Mouse (Mus musculus) ES-CJ7 (cell line): ENCODE measurements around the gene Agbl4.

Experiments used
- DNase-seq: peaks from one replicate; pipeline ENCODE4 v3.0.0; 2011; ENCODE audit warnings: low read depth, low spot score

Agbl4 gene

DNA sequence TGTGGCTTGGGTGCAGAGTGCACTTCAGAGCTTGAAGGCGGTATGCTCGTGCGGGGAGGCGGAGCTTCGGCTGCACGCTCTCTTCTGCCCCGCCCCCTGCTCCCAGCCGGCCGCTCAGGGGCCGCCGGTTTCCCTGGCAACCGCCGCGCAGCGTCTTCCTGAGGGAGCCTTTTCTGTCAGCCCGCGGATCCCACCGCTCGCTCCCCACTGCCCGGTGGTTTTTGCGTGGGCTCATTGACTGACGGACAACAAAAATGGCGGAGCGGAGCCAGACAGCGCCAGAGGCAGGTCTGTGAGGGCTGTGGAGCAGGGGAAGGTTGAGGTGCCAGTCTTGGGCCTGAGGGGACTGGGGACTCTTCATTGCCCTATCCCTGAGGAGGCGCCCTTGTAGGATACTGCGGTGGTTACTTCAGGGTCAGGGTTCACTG, at the start of gene Agbl4:
Gene Agbl4 (plus strand): TSS at position 44 of the 428 bp plus-strand sequence.
- DNase-seq: peak; percentile 80

DNA sequence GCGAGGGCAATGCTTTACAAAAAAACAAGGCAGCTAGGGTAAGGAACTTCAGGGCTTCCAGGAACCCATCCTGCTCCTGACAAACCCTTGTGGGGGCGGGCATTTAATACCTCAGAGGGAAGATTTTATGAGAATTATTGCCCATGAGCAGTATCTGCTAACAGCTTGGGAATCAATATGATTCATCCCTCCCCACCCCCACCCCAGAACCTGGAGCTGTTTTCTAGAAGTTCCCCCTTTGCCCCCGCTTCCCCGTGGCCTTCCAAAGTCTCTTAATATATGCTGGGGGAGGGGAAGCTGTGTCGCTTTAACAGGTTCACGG, 46.6 kb upstream of the Agbl4 start:
- no peak for DNase-seq

DNA sequence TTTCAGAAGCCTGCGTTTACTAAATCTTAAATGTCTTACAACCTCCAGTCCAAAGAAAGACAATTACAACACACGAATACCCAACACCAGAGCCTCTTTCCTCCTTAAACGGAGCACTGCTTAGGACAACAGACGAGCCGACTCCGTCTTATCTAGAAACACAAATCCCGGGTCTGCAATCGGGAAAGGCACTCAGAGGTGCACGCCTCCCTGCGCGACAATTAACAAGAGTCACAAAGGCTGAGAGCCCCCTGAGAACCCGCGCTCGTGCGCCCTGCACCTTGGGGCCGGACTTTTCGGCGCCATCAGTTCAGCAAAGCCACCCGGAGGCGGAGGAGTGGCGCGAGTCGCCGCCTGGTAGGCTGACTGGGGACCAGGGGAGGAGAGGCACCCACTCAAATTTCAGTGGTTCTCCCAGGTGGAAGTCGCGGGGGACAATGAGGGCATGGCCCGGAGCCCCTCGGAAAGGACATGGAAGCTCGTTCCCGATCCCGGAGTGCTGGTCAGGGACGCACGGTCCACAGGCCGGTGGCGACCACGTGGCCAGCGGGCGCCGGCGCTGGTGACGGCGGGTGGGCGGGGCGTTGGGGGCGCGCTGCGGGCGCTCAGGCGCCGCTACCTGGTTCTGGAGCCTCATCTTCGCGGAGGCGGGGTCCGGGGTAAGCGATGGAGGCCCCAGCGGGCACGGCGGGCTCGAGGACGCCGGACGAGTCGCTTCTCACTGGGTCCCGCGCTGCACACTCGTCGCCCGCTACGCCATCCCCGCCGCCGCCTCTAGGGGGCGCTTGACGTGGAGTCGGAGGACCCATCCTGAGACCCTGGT, 46.1 kb upstream of the Agbl4 start, which contains the start of gene Elavl4:
Gene Elavl4 (minus strand): TSS at position 732 of the 823 bp plus-strand sequence.
- peak; percentile 84 for DNase-seq

DNA sequence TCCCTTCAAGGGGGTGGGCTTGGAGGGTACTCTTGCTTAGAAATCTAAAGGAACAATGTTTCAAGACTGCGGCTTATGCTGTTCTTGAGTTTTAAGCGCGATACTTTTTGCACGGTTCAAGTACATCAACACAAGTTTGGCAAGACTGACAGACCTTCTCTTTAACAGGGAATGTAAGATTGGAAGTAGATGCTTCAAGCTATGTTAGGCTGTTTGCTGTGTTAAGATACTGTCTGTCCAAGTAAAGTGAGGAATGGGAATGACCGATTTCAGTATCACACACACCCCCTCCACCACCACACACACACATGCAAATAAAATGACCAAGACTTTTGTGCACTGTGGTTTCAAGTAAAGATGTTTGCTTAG, 45.5 kb upstream of the Agbl4 start:
- DNase-seq: no peak

DNA sequence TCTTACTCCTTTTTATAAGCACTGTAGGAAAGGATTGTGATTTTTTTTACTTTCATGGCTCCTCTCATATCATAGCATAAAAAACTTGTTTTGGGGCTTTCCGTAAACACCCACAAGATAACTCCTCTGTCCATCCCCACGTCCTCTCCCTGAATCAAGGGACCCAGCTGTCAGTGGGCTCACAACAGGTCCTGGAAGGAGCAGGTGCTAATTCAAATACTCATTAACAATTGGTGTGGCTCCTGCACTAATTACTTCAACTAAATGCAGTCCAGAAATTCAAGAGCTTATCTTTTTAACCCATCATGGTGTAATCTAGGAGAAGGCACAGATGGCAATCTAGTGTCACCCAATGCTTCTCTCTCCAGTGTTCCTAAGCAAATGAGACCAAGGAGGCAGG, 36.9 kb upstream of the Agbl4 start:
- DNase-seq: no peak

DNA sequence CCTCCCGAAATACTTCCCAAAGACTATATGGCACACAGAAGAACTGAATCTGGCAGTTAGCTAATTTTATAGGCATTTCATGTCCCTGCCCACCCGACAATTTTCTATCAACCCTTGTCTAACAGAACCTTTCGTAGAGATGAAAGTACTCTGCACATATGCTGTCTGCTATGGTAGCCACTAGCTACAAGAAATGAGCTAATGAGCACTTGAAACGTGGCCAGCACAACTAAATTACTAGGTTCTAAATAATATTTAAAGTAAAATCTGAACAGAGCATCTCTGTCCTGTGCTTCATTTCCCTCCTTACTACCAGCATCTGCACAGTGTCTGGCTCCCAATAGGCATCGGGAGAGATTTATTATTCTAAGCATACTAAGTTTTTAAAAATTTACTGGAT, 1.2 kb upstream of the Agbl4 start:
- DNase-seq: no peak

DNA sequence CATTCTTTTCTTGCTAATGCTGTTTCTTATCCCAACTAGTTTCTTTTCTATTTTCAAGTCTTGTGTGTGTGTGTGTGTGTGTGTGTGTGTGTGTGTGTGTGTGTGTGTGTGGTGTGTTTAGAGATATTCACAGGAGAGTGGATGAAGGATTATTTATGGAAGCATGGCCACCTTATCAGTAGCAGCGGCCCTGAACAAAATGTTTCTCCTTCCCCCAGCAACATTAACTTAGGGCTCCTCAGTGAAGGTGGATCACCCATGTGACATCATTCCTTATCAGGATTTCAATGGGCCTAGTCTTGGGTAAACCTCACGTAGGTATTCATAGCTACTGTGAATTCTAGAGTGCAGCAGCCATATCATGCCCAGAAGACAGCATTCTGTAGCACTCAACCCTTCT, 22.8 kb downstream of the Agbl4 start:
- no peak for DNase-seq

DNA sequence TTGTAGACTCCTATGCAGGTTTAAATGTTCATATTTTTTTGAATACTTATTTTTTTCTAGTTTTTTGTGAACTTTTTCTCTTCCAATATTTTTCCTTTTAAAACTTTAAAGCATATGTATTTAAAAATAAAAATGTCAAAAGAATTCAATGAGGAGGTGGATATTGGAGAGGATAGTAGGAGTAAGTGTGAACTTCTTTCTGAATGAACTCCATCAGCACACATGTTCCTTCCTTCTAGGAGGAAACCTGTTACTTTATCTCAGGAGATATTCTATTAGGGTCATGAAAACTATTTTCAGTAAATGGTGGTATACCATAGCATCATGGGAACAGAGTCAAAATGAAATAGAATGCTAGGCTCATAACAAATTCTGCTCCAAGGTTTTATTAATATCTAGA, 30.2 kb downstream of the Agbl4 start:
- DNase-seq: no peak

DNA sequence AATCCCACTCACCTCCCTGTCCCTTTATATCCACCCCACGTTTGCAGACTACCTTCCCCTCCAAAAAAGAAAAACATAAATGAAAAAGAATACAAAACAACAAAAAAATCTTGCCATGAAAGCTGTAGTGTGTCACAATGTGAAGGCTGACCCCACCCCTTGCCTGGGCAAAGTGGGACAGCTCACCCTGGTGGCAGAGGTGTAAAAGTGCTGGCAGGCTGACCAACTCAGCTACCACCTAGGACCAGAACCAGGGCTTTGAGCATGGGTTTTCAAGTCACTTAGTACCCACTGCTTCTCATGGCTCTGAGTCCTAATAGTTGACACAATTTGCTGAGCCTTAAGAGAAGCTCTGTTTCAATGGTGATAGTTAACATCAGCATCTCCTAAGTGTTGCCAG, 96.9 kb downstream of the Agbl4 start:
- peak; percentile 56 for DNase-seq

DNA sequence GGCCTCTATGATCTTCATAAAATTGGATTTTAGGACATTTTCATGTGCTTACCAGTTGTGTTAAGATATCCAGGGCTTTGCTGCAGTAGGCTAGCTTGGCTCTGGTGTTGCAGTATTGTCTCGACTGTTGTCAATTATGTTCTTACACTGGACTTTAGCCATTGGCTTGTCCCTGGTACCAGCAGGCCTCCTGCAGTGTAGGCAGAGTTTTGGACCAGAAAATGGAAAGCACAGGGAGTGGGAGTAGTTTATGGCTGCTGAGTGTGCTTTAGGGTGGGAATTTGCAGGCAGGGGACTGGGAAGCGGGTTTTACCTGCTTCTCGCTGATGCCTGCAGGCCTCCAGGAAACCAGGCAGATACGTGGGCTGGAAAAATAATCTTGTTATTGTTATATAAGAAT, 132.3 kb downstream of the Agbl4 start:
- DNase-seq: no peak

DNA sequence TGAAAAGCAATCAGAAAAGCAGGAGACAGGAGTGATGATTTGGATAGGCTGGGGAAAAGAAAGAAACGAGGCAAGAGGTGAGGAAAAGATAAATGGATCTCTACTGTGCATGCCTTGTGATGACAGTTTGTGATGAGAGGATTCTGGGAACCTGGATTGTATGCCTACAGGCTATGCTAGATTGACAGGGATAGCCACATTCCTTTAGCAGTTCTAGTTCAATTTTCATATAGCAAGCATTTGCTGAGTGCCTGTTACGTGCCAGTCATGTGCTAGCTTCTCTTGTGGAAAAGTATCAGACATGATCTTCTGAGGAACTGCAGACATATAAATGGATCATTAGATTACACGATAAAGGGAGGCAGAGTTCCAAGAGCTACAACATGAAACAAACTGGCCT, 151.8 kb downstream of the Agbl4 start:
- no peak for DNase-seq

DNA sequence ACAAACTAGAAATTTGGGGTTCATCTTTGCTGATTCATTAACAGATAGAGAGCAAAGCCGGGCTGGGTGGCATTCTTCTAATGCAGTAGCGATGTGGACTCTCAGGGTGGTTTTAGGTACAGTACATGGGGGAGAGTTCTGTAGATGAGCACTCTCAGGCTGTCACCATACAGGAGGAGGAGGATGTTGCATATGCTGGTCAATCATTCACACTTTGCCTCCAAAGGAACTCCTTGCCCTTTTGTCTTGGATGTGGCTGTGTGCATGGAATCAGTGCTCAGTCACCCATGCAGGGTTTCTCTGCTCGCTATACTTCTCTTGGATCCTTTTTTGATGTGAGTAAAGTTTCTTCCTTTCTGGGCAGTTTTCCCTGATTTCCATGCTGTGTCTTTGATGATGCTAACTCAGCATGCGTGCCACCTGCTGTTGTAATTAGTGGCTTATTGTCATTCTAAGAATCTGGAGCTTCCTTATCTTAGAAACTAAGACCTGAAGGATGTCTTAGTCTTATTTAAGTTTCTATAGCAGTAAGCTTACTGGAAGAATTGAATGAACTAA, 200.3 kb downstream of the Agbl4 start:
- peak; percentile 47 for DNase-seq

DNA sequence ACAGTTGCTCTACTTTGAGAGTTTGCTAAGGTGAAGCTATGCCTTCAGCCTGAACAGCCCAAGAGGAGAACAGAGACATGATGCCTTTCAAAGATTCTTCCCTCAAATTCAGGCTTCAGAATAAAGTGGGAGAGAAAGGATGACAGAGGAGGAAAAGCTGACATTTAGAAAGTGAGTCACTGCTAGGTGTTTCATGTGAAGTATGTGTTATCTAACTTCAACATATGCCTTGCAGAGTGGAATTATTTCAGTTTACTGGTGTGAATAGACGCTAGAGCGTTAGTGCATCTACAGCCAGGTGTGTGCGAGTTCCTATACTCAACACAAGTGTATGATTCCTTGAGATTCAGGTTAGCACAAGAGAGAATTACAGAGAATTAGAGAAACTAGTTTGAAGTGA, 244.0 kb downstream of the Agbl4 start:
- DNase-seq: no peak

DNA sequence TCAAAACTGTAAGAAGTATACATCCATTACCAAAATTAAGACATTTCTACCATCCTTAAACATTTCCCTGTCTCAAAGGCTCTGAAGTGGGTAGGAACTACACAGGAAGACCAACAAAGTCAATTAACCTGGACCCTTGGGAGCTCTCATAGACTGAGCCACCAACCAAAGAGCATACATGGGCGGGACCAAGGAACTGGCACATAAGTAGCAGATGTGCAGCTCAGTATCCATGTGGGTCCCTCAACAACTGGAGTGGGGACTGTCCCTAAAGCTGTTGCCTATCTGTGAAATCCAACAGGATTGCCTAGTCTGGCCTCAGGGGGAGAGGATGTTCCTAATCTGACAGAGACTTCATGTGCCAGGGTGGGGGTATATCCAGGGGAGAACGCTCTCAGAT, 265.5 kb downstream of the Agbl4 start:
- no peak for DNase-seq

DNA sequence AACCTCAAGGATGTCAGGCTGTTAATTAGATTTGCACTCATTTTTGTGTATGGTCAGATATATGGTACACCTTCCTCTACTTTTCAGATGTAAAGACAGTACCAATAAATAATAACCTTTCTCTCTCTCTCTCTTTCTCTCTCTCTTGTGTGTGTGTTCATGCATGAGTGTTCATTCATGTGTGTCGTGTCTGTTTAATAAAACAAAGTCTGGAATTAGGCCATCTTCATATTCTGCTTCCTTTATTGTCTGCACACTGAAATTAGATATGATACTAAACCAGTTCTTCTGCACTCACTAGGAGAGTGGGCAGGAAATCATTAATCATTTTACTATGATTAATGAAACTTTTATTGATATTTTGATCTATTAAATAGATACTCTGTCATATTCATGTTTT, 276.7 kb downstream of the Agbl4 start:
- no peak for DNase-seq

DNA sequence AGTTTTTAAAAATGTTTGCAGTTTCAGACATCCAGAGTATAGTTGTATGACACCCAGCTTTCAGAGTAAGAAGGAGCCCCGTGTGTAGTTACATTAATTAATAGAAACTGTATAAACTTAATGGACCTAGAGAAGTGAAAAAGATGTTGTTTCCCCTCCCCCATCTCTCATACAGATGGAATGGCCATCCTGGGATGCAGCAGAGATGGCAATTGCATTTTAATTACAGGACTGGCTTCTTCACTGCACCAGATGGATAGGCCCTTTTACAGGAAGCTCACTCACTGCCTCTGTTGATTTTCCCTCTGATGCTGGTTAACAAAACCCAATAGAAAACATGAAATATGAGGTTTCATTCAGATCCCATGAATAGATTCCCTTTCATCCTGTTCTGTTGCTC, 337.7 kb downstream of the Agbl4 start:
- no peak for DNase-seq

DNA sequence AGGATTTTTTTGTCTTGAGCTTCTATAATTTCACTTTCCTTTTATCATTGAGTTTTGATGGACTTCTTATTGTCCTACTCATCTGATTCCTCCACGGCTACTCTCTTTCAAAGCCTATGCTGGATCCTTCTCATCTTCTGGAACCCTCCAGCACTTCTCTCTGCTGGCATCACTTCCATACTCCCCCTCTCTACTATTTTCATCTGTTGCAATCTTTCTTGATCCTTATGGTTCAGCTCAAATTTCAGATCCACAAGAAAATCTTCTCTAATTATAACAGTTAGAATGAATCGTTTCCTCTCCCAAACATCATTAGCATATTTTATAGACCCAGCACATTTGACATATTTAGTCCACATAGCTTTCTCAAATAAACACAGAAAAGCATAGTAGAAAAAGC, 360.5 kb downstream of the Agbl4 start:
- DNase-seq: no peak

DNA sequence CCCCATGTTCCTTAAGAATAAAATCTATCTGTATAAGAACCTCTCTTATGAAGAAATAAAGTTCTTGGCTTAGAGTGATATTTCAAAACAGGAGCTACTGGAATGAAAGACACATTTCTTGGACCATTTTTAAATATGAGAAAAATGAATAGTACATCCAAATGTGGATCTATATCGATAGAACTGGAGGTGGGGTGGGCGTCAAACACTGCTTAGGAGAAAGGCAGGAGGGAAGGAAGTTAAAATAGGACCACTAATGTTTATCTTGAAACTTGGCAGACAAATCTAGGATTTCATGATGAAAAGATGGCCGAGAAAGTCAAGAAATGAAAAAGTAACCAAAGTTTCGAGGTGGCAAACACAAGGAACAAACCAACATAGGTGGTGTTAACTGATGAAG, 391.1 kb downstream of the Agbl4 start:
- no peak for DNase-seq

DNA sequence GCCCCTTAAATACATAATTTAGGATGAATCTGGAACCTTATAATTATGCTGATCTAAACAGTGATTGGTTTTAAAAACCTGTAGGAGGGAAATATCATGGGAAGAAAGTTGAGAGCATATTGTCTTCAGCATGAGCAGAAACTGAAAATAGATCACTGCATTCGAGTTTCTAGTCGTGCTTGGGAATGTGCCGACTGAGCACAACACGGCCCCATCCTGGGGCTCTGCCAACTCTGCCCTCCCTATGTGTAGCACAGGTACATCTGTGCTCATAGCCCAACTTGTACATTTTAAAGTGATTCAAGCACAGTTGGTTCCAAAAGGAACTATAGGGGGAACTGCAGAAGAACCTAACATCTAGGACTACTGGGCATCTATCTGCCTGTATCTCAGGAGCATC, 402.4 kb downstream of the Agbl4 start:
- DNase-seq: no peak

DNA sequence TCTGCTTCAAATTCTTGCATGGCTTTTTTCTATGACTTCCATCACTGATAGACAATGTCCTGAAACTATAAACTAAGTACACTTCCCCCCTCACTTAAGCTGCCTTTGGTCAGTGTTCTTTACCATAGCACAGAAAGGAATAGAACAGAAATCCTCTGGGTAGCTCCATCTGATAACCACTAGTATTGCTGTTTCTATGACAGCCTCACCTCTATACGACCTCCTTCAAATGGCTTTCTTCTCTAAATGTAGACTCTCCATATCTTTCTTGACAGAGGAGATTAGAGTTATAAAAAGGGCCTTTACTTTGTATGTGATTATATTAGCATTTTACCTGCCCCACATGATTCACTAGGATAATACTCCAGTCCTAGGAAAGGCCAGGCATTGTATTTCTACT, 413.5 kb downstream of the Agbl4 start:
- DNase-seq: no peak

DNA sequence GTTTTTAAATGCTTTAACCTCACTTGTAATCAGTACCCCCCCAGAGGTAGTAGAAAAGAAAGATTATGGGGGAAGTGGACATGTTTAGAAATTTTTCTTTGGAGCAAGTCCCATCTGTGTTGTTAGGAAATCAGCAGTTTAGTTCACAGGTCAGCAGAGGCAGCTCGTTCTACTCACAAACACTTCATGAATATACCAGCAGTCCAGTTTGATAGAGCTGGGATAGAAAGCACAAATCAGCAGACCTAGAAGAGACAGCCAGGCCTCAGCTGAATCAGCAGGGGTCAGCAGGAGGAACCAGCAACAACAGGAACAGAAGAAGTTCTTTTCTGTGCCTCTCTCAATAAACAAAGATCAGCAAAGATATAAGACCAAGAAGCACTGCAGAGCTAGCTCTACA, 435.3 kb downstream of the Agbl4 start:
- no peak for DNase-seq

DNA sequence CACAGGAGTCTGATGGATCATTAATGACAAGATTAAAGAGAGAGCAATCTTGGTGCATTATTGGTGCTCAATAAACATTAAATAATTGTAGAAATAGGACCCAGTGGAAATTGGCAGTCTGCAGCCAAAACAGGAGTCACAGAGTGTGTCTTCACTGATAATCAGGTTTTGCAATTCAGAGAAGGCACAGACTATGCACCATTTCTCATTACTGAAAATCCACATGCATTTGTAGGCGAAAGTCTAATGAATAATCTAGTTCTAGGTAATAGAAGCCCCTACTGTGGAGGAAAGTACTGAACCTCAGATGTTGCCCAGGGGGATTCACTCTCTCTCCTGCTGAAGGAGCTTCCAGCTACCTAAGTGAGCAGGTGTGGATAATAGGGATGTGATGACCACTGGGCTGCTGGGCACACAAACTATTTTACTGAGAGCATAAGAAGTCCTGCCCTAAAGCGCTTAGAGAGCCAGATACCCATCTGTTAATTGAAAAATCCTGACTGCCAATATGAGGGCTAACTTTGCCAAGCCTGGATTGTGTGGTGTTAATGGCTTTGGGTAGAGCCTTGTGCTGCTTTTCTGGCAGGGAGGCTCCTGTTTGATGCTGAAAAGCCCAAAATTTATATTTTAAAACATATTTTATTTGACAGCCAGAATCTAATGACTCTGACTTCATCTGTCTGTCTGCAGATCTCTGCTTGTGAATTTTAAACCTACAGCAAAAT, 482.4 kb downstream of the Agbl4 start:
- DNase-seq: no peak

DNA sequence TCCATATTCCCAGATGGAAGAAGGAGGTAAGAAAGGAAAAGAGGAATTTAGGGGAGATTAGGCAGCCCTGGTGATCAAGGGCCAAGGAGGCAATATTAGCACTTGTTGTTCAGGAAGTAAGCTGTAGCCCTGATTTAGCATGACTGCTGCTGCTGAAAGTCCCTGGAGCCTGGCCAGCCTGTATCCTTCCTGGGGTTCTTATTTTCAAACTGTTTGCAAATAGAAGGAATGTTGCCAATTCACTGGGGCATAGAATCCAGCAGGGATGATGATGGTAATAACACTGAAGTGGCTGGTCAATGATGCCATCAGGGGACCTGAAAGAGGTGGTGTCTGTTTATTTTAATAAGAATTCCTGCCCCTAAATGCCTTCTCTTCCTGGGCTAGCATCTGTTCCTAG, 518.6 kb downstream of the Agbl4 start:
- no peak for DNase-seq
